Comparison of ENCODE assay signal across 26 mouse cellular contexts in the genomic region with DNA sequence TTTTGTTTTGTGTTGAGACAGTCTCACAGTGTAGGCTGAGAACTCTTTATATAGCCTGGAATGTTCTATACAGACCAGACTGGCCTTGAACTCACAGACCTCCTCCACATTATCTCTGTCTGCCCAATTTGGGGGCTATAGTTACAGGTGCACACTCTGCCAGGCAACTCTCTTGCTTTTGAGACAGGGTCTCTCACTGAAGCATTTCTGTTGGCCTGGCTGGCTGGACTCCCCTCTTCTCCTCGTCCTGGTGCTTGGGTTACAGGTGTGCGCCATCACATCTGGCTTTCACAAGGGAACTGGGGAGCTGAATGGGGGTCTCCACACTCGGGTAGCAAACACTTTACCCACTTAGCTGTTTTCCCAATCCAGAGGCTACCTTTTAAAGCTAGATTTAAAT. TPM values are rescaled to one million over a fixed set of nuclear protein-coding genes. Genes with fewer than 3 reads are reported as not detected.
"Had no signal": no experiment of that assay in that cellular context is flagged by ENCODE, and none has a peak within 500 bp of the region (broad histone marks: within the 10 kb centered on the region; RNA-seq: fewer than 3 reads in every experiment).

No protein-coding gene starts in this region.

- ATAC-seq: hindbrain, embryonic 16.5 days; inflammation-experienced regulatory T-cells, adult 6 months; intestine, postnatal 0 days had no signal

- H3K36me3 ChIP-seq: heart, embryonic 10.5 days; heart, embryonic 12.5 days; hindbrain, embryonic 10.5 days; hindbrain, embryonic 12.5 days; limb, embryonic 10.5 days; limb, embryonic 12.5 days had no signal

- H3K27ac ChIP-seq: gastrocnemius, adult 2 months; heart, adult 2 months; heart, embryonic 10.5 days; hindbrain, embryonic 10.5 days; hindbrain, embryonic 12.5 days; hindbrain, embryonic 14.5 days; layer of hippocampus, adult 2 months; left cerebral cortex, adult 2 months; limb, embryonic 10.5 days; limb, embryonic 12.5 days; liver, embryonic 14.5 days had no signal

- H3K9me3 ChIP-seq: heart, embryonic 10.5 days; heart, embryonic 12.5 days; hindbrain, embryonic 10.5 days; hindbrain, embryonic 12.5 days; limb, embryonic 10.5 days; limb, embryonic 12.5 days had no signal

- DNase-seq: gastrocnemius, adult 2 months; gastrocnemius, postnatal 10 days; gastrocnemius, postnatal 25 days; heart, adult 2 months; heart, postnatal 10 days; heart, postnatal 4 days; kidney, adult 18-20 months; kidney, adult 8-10 months; kidney, postnatal 10 days; kidney, postnatal 4 days had no signal

- H3K9ac ChIP-seq: heart, embryonic 12.5 days; hindbrain, embryonic 12.5 days; hindbrain, embryonic 14.5 days; limb, embryonic 12.5 days; liver, embryonic 14.5 days had no signal

- H3K4me3 ChIP-seq: gastrocnemius, adult 2 months; heart, adult 2 months; heart, embryonic 10.5 days; heart, embryonic 12.5 days; hindbrain, embryonic 10.5 days; hindbrain, embryonic 12.5 days; layer of hippocampus, adult 2 months; left cerebral cortex, adult 2 months; limb, embryonic 10.5 days; limb, embryonic 12.5 days had no signal

- H3K4me2 ChIP-seq: heart, embryonic 12.5 days; hindbrain, embryonic 12.5 days; hindbrain, embryonic 14.5 days; limb, embryonic 12.5 days had no signal

- H3K27me3 ChIP-seq: heart, embryonic 12.5 days; hindbrain, embryonic 12.5 days; limb, embryonic 12.5 days had no signal

RNA-seq across cellular contexts. Expression of gene Msmp, which starts 7.7 kb away (rescaled TPM):
- polyA plus RNA-seq: frontal cortex, adult 2 months; heart, embryonic 14.5 days; inflammation-experienced regulatory T-cells, adult 6 months; intestine, postnatal 0 days; liver, adult 2 months; liver, embryonic 14.5 days had no signal
